Mouse (Mus musculus) liver, embryonic 14.5 days (tissue): ENCODE measurements around the gene Siae. TPM values are rescaled to one million over a fixed set of nuclear protein-coding genes. Genes with fewer than 3 reads are reported as not detected.

Source experiments
- ATAC-seq: fragments of 200-750 bp; cut with Nextera tagmentation; 2 replicates; pipeline ENCODE4 v1.8.0; 2017; ENCODE audit warnings: moderate number of reproducible peaks, mild to moderate bottlenecking, moderate library complexity; ENCODE audit not compliant: insufficient read depth
- DNase-seq, 3 experiments: peaks; one replicate each; pipeline ENCODE4 v3.0.0-alpha.2; 2012 to 2013; ENCODE audit warnings: low read depth in 3 of 3, low spot score in 3 of 3
- H3K27ac ChIP-seq: fragments of 300-500 bp; sonication (generic); 2 replicates; pipeline ENCODE4 v1.5.1; 2014; ENCODE audit warnings: moderate library complexity, mild to moderate bottlenecking, control low read depth, inconsistent platforms
- H3K27me3 ChIP-seq: fragments of 300-500 bp; sonication (generic); 2 replicates; pipeline ENCODE4 v1.6.1; 2014; ENCODE audit warnings: mild to moderate bottlenecking, low read length, moderate library complexity; ENCODE audit not compliant: control insufficient read depth, insufficient read depth
- H3K36me3 ChIP-seq: fragments of 300-500 bp; sonication (generic); replicated peaks from 2 replicates; pipeline ENCODE4 v1.6.1; 2014; ENCODE audit warnings: low read depth; ENCODE audit not compliant: control insufficient read depth, insufficient read depth
- H3K4me1 ChIP-seq, 2 experiments: fragments of 200-500 bp in 1 of 2; fragments of 300-500 bp in 1 of 2; sonication (generic) in 1 of 2; replicated peaks; 2 replicates each; pipeline ENCODE4 v1.6.1; 2012 to 2014; ENCODE audit warnings: antibody characterized with exemption in 1 of 2, inconsistent platforms in 1 of 2, low read length in 1 of 2; ENCODE audit not compliant: control insufficient read depth in 2 of 2, insufficient read depth in 2 of 2
- H3K4me2 ChIP-seq: fragments of 300-500 bp; sonication (generic); 2 replicates; pipeline ENCODE4 v1.6.1; 2014; ENCODE audit warnings: low read depth, mild to moderate bottlenecking, control low read depth, moderate library complexity
- H3K4me3 ChIP-seq, 2 experiments: fragments of 200-500 bp in 1 of 2; fragments of 300-500 bp in 1 of 2; sonication (generic) in 1 of 2; 2 replicates each; pipeline ENCODE4 v1.5.1; 2012 to 2014; ENCODE audit warnings: low read depth in 2 of 2, low read length in 2 of 2, mild to moderate bottlenecking in 2 of 2, control low read depth in 1 of 2, inconsistent platforms in 1 of 2, moderate library complexity in 1 of 2; ENCODE audit not compliant: insufficient read depth in 1 of 2
- H3K9ac ChIP-seq: fragments of 300-500 bp; sonication (generic); replicated peaks from 2 replicates; pipeline ENCODE4 v1.6.1; 2014; ENCODE audit warnings: mild to moderate bottlenecking, control low read depth, moderate library complexity
- H3K9me3 ChIP-seq: fragments of 300-500 bp; sonication (generic); 2 replicates; pipeline ENCODE4 v1.6.1; 2016; ENCODE audit warnings: low read length, mixed read lengths; ENCODE audit not compliant: control insufficient read depth
- CTCF ChIP-seq: IDR thresholded peaks from 2 replicates; pipeline ENCODE4 v1.5.1; 2016; ENCODE audit warnings: antibody characterized with exemption, low read depth, control low read depth
- EP300 ChIP-seq: IDR thresholded peaks from 2 replicates; pipeline ENCODE4 v1.6.1; 2016; ENCODE audit warnings: antibody characterized with exemption, low read depth
- WGBS: fragments of 180-500 bp; shearing (Covaris S2); extraction: QIAGEN DNeasy Blood & Tissue Kit; methylation state at CpG from one replicate; pipeline ENCODE4 v1.1.7; 2014; ENCODE audit not compliant: insufficient replicate concordance; 5-methylcytosine and 5-hydroxymethylcytosine counted together
- polyA plus RNA-seq, 2 experiments: library from polyadenylated mRNA; depleted of rRNA in 1 of 2; stranded (reverse) in 1 of 2; unstranded in 1 of 2; fragments of >200 nt; fragmentation: Nextera tagmentation in 1 of 2; extraction: Ambion mirVana in 1 of 2; gene quantifications; 2 replicates each; pipeline versions ENCODE4 v1.2.1 to v1.2.3; 2012 to 2014

Siae gene
- polyA plus RNA-seq, 2 experiments = 2.2 to 5.7 TPM

- H3K4me3 ChIP-seq = no peak overlapping the region
- no peak for DNase-seq
- H3K4me2 ChIP-seq = no peak overlapping the region
- ATAC-seq = no peak
- TF ChIP-seq CTCF (no peak), EP300 (no peak)
- H3K27ac ChIP-seq = no peak overlapping the region
- no peaks in the 10 kb centered on the region for H3K36me3 ChIP-seq
- H3K9me3 ChIP-seq = no peaks in the 10 kb centered on the region
- no peak overlapping the region for H3K9ac ChIP-seq
- H3K27me3 ChIP-seq = no peaks in the 10 kb centered on the region
- WGBS = 46% methylated on average over 7 of the region's 7 CpGs
- no peaks in the 10 kb centered on the region for H3K4me1 ChIP-seq
Observed at GRCm38 (mm10) chr9:37666045-37666444, 110.5 kb downstream of the Siae start.

DNA sequence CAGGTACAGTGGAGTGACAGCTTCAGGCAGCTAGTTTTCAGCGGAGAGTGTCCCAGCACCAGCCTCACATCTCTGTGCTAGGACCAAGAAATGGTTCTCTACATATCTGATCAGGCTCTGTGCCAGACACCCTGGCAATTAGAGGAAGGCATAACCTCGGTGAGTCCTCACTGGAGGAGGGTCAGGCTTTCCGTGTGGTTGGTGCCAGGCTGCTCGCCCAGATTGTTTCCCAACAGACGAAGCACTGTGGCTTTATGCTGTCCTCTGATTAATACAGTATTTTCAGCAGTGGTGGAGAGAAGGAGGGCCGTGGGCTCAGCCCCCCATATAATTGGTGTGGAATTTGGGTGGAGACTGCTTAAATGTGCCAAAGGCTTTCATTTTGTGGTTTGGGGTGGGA, 113.6 kb downstream of the Siae start, which contains the start of gene Panx3:
Gene Panx3, minus strand, starts transcription at position 121 of the 400 bp plus-strand sequence.
- TF ChIP-seq CTCF (no peak), EP300 (no peak)
- Histone ChIP-seq H3K27ac (no peak within 1 kb of the TSS), H3K4me3 (no peak within 1 kb of the TSS), H3K4me1 (no peaks in the 10 kb centered on the region), H3K27me3 (no peaks in the 10 kb centered on the region), H3K4me2 (no peak within 1 kb of the TSS), H3K9me3 (no peaks in the 10 kb centered on the region), H3K9ac (no peak within 1 kb of the TSS), H3K36me3 (no peaks in the 10 kb centered on the region)
- WGBS = 51% methylated on average over 6 of the region's 6 CpGs
- ATAC-seq (no peak), DNase-seq (no peak)

GRCm38 (mm10) chr9:37669678-37670077, 114.2 kb downstream of the Siae start:
- H3K27ac ChIP-seq = no peak overlapping the region
- no peak for TF ChIP-seq CTCF
- TF ChIP-seq EP300 = no peak
- no peak for DNase-seq
- no peaks in the 10 kb centered on the region for H3K9me3 ChIP-seq
- no peak overlapping the region for H3K4me3 ChIP-seq
- WGBS = 53% methylated on average over 4 of the region's 4 CpGs
- no peaks in the 10 kb centered on the region for H3K4me1 ChIP-seq
- ATAC-seq = no peak
- no peaks in the 10 kb centered on the region for H3K36me3 ChIP-seq
- no peak overlapping the region for H3K9ac ChIP-seq
- H3K4me2 ChIP-seq = no peak overlapping the region
- H3K27me3 ChIP-seq = no peaks in the 10 kb centered on the region

DNA sequence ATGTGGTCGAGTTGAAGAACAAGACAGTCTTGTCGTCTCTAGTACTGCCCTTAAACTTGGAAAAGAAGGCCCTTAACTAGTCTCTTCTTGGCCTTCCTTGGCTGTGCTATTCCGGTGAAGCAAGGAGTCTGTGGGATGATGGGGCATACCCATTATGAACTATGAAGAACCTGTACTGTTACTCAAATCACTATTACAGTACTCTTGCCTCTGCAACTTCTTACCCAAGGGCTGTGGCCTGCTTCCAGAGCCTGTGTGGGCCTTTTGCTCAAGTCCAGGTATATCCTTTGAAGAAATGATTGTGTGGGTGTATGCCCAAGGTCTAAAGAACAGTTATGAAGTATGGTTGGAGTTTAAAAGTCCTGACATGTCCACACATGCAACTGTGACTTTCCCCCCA, 114.8 kb downstream of the Siae start:
- no peak for DNase-seq
- H3K4me3 ChIP-seq = no peak overlapping the region
- WGBS = 58% methylated on average over 3 of the region's 3 CpGs
- no peaks in the 10 kb centered on the region for H3K36me3 ChIP-seq
- no peak overlapping the region for H3K9ac ChIP-seq
- no peak for TF ChIP-seq CTCF
- no peak for TF ChIP-seq EP300
- H3K4me1 ChIP-seq = no peaks in the 10 kb centered on the region
- no peaks in the 10 kb centered on the region for H3K9me3 ChIP-seq
- no peak overlapping the region for H3K4me2 ChIP-seq
- no peak overlapping the region for H3K27ac ChIP-seq
- ATAC-seq = no peak
- H3K27me3 ChIP-seq = no peaks in the 10 kb centered on the region

DNA sequence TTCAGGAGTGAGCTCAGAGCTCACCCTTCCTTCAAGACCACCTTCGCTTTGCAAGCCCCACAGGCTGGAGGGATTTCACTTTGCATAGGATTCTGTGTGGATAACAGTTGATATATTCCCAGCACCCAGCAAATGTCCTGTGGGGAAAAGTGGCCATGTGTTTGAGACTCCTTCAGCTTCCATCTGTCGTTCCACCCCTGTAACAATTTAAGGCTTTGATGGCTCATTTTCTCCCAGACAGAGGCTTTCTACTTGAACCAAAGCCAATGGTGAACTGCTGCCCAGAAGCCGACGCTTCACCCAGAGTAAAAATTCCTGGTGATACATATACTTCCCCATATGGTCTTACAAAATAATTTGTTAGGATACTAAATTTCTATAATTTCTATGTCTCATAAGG, 119.8 kb downstream of the Siae start:
- no peak for ATAC-seq
- no peak overlapping the region for H3K27ac ChIP-seq
- no peak overlapping the region for H3K4me3 ChIP-seq

More for the DNA sequence above, 119.8 kb downstream of the Siae start:
- Histone ChIP-seq H3K36me3 (no peaks in the 10 kb centered on the region), H3K4me1 (no peaks in the 10 kb centered on the region), H3K4me2 (no peak overlapping the region), H3K27me3 (no peaks in the 10 kb centered on the region), H3K9ac (no peak overlapping the region), H3K9me3 (no peaks in the 10 kb centered on the region)
- TF ChIP-seq EP300 (no peak), CTCF (no peak)
- 67% methylated on average over 4 of the region's 4 CpGs for WGBS
- DNase-seq = no peak
